Mouse (Mus musculus) hindbrain, embryonic 14.5 days (tissue): ENCODE measurements around the gene Arnt2. TPM values are rescaled to one million over a fixed set of nuclear protein-coding genes. Genes with fewer than 3 reads are reported as not detected.

ENCODE experiments used
- ATAC-seq: fragments of 200-750 bp; cut with Nextera tagmentation; 2 replicates; pipeline ENCODE4 v1.8.0; 2017; ENCODE audit warnings: moderate number of reproducible peaks, mild to moderate bottlenecking, moderate TSS enrichment, moderate library complexity; ENCODE audit not compliant: low FRiP score
- DNase-seq: peaks from one replicate; pipeline ENCODE4 v3.0.0-alpha.2; 2015; ENCODE audit warnings: low spot score
- H3K27ac ChIP-seq: fragments of 300-500 bp; sonication (generic); 2 replicates; pipeline ENCODE4 v1.5.1; 2014; ENCODE audit warnings: mild to moderate bottlenecking, moderate library complexity
- H3K27me3 ChIP-seq: fragments of 300-500 bp; sonication (generic); 2 replicates; pipeline ENCODE4 v1.6.1; 2014; ENCODE audit warnings: mild to moderate bottlenecking, low read length, mixed read lengths; ENCODE audit not compliant: control insufficient read depth, insufficient read depth
- H3K36me3 ChIP-seq: fragments of 300-500 bp; sonication (generic); replicated peaks from 2 replicates; pipeline ENCODE4 v1.6.1; 2014; ENCODE audit not compliant: control insufficient read depth, insufficient read depth
- H3K4me1 ChIP-seq: fragments of 300-500 bp; sonication (generic); replicated peaks from 2 replicates; pipeline ENCODE4 v1.6.1; 2014; ENCODE audit warnings: antibody characterized with exemption, low read length, mixed read lengths; ENCODE audit not compliant: control insufficient read depth, insufficient read depth
- H3K4me2 ChIP-seq: fragments of 300-500 bp; sonication (generic); replicated peaks from 2 replicates; pipeline ENCODE4 v1.6.1; 2014; ENCODE audit warnings: mild to moderate bottlenecking, moderate library complexity
- H3K4me3 ChIP-seq: fragments of 300-500 bp; sonication (generic); replicated peaks from 2 replicates; pipeline ENCODE4 v1.5.1; 2014; ENCODE audit warnings: mild to moderate bottlenecking, low read length
- H3K9ac ChIP-seq: fragments of 300-500 bp; sonication (generic); 2 replicates; pipeline ENCODE4 v1.6.1; 2014
- H3K9me3 ChIP-seq: fragments of 300-500 bp; sonication (generic); 2 replicates; pipeline ENCODE4 v1.6.1; 2016; ENCODE audit warnings: low read length; ENCODE audit not compliant: control insufficient read depth
- WGBS: fragments of 180-500 bp; shearing (Covaris S2); extraction: QIAGEN DNeasy Blood & Tissue Kit; methylation state at CpG from one replicate; pipeline ENCODE4 v1.1.7; 2014; 5-methylcytosine and 5-hydroxymethylcytosine counted together
- polyA plus RNA-seq: library from polyadenylated mRNA; unstranded; fragments of >200 nt; fragmentation: Nextera tagmentation; extraction: Ambion mirVana; gene quantifications from 2 replicates; pipeline ENCODE4 v1.2.1, GENCODE M21; 2014

Gene Arnt2
- polyA plus RNA-seq, 1 experiment from 2014 or later: 67.4 TPM

- Histone ChIP-seq H3K4me1 (0 out of 2 replicates have a peak, but pooled peaks cover 6% of the 10 kb centered on the region), H3K36me3 (peaks cover 36% of the 10 kb centered on the region), H3K9me3 (no peaks in the 10 kb centered on the region), H3K27me3 (no peaks in the 10 kb centered on the region), H3K4me3 (no peak overlapping the region), H3K4me2 (no peak overlapping the region), H3K9ac (no peak overlapping the region), H3K27ac (no peak overlapping the region)
- ATAC-seq (no peak), DNase-seq (no peak)
- WGBS: 70% methylated on average over 10 of the region's 10 CpGs
Observed at GRCm38 (mm10) chr7:84361086-84361684, 48.8 kb downstream of the Arnt2 start.

GRCm38 (mm10) chr7:84358426-84358825, 51.5 kb downstream of the Arnt2 start:
- ATAC-seq (no peak), DNase-seq (no peak)
- WGBS: 63% methylated on average over 1 of the region's 1 CpGs
- Histone ChIP-seq H3K9me3 (no peaks in the 10 kb centered on the region), H3K36me3 (peaks cover 44% of the 10 kb centered on the region), H3K27me3 (no peaks in the 10 kb centered on the region), H3K4me3 (no peak overlapping the region), H3K4me1 (0 out of 2 replicates have a peak, but pooled peaks cover 3% of the 10 kb centered on the region), H3K4me2 (no peak overlapping the region), H3K9ac (no peak overlapping the region), H3K27ac (no peak overlapping the region)

GRCm38 (mm10) chr7:84355619-84356570, 54.1 kb downstream of the Arnt2 start:
- no peaks in the 10 kb centered on the region for H3K9me3 ChIP-seq
- DNase-seq: peak; percentile 74
- no peaks in the 10 kb centered on the region for H3K4me1 ChIP-seq
- no peaks in the 10 kb centered on the region for H3K27me3 ChIP-seq
- peak; percentile 48; the same call in 1 of the 2 replicates for ATAC-seq
- H3K27ac ChIP-seq: no peak overlapping the region
- peaks cover 44% of the 10 kb centered on the region for H3K36me3 ChIP-seq
- WGBS: 74% methylated on average over 10 of the region's 10 CpGs
- H3K4me3 ChIP-seq: no peak overlapping the region
- no peak overlapping the region for H3K9ac ChIP-seq
- no peak overlapping the region for H3K4me2 ChIP-seq

- Histone ChIP-seq H3K4me3 (no peak overlapping the region), H3K27me3 (no peaks in the 10 kb centered on the region), H3K27ac (no peak overlapping the region), H3K36me3 (peaks cover 35% of the 10 kb centered on the region), H3K4me1 (no peaks in the 10 kb centered on the region), H3K4me2 (no peak overlapping the region), H3K9me3 (no peaks in the 10 kb centered on the region), H3K9ac (no peak overlapping the region)
- DNase-seq: no peak
- 95% methylated on average over 2 of the region's 2 CpGs for WGBS
- no peak for ATAC-seq
Observed at GRCm38 (mm10) chr7:84354890-84355289, 55.1 kb downstream of the Arnt2 start.

GRCm38 (mm10) chr7:84350529-84350928, 59.4 kb downstream of the Arnt2 start:
- no peak for ATAC-seq
- Histone ChIP-seq H3K27me3 (no peaks in the 10 kb centered on the region), H3K4me1 (no peaks in the 10 kb centered on the region), H3K4me3 (no peak overlapping the region), H3K36me3 (peaks cover 36% of the 10 kb centered on the region), H3K27ac (no peak overlapping the region), H3K9ac (no peak overlapping the region), H3K9me3 (no peaks in the 10 kb centered on the region), H3K4me2 (no peak overlapping the region)
- no peak for DNase-seq

GRCm38 (mm10) chr7:84349976-84350375, 60.0 kb downstream of the Arnt2 start:
- Histone ChIP-seq H3K4me3 (no peak overlapping the region), H3K9me3 (no peaks in the 10 kb centered on the region), H3K4me2 (no peak overlapping the region), H3K9ac (no peak overlapping the region), H3K36me3 (peaks cover 41% of the 10 kb centered on the region), H3K4me1 (no peaks in the 10 kb centered on the region), H3K27ac (no peak overlapping the region), H3K27me3 (no peaks in the 10 kb centered on the region)
- DNase-seq: no peak
- no peak for ATAC-seq
- 92% methylated on average over 2 of the region's 2 CpGs for WGBS

GRCm38 (mm10) chr7:84348145-84348911, 61.6 kb downstream of the Arnt2 start:
- WGBS: 82% methylated on average over 9 of the region's 9 CpGs
- H3K9ac ChIP-seq: no peak overlapping the region
- H3K4me3 ChIP-seq: no peak overlapping the region
- H3K4me1 ChIP-seq: no peaks in the 10 kb centered on the region
- no peak for ATAC-seq
- peaks cover 49% of the 10 kb centered on the region for H3K36me3 ChIP-seq
- peaks cover 5% of the 10 kb centered on the region; the same call in 1 of the 2 replicates for H3K9me3 ChIP-seq
- DNase-seq: no peak
- 0 out of 2 replicates have a peak overlapping the region, but pooled peaks have one; percentile 26 for H3K27ac ChIP-seq
- no peaks in the 10 kb centered on the region for H3K27me3 ChIP-seq
- H3K4me2 ChIP-seq: no peak overlapping the region

- no peaks in the 10 kb centered on the region for H3K27me3 ChIP-seq
- 97% methylated on average over 3 of the region's 3 CpGs for WGBS
- no peak overlapping the region for H3K27ac ChIP-seq
- no peaks in the 10 kb centered on the region for H3K4me1 ChIP-seq
- no peak overlapping the region for H3K9ac ChIP-seq
- peaks cover 6% of the 10 kb centered on the region; the same call in 1 of the 2 replicates for H3K9me3 ChIP-seq
- no peak overlapping the region for H3K4me3 ChIP-seq
- peaks cover 72% of the 10 kb centered on the region for H3K36me3 ChIP-seq
- DNase-seq: no peak
- no peak for ATAC-seq
- H3K4me2 ChIP-seq: no peak overlapping the region
Observed at GRCm38 (mm10) chr7:84343160-84343559, 66.8 kb downstream of the Arnt2 start.

GRCm38 (mm10) chr7:84341001-84341400, 69.0 kb downstream of the Arnt2 start:
- DNase-seq (no peak), ATAC-seq (no peak)
- Histone ChIP-seq H3K4me2 (no peak overlapping the region), H3K9me3 (peaks cover 6% of the 10 kb centered on the region; the same call in 1 of the 2 replicates), H3K4me3 (no peak overlapping the region), H3K4me1 (no peaks in the 10 kb centered on the region), H3K36me3 (peaks cover 63% of the 10 kb centered on the region), H3K27ac (no peak overlapping the region), H3K9ac (no peak overlapping the region), H3K27me3 (no peaks in the 10 kb centered on the region)
- 86% methylated on average over 1 of the region's 1 CpGs for WGBS
